Mouse (Mus musculus): Measurements from ENCODE around the gene Fam71f1. TPM values are rescaled to one million over a fixed set of nuclear protein-coding genes. Genes with fewer than 3 reads are reported as not detected.

Gene Fam71f1
- total and polyA plus RNA-seq, 3 experiments, result 0.16 TPM; not detected in 2

GRCm38 (mm10) chr6:29360211-29360610 is 41.3 kb downstream of the Fam71f1 start:
- TF ChIP-seq GATA1 (IDR thresholded peaks at IDR 0.05; ENCODE audit: borderline replicate concordance, low read length) (no peak), POLR2AphosphoS5 (IDR thresholded peaks at IDR 0.05; ENCODE audit: insufficient replicate concordance, low read depth, low read length) (no peak), GATA2 (IDR thresholded peaks at IDR 0.05; ENCODE audit: borderline replicate concordance, low read depth, low read length) (no peak), CTCF (IDR thresholded peaks at IDR 0.05; ENCODE audit: low read depth, low read length) (no peak), TAL1 (conservative IDR thresholded peaks at IDR 0.05; ENCODE audit: low read depth, low read length) (no peak)
- ATAC-seq (ENCODE audit: extremely low read depth, insufficient number of reproducible peaks, low FRiP score, poor library complexity, severe bottlenecking) (no peak), DNase-seq (ENCODE audit: low spot score) (no peak)

DNA sequence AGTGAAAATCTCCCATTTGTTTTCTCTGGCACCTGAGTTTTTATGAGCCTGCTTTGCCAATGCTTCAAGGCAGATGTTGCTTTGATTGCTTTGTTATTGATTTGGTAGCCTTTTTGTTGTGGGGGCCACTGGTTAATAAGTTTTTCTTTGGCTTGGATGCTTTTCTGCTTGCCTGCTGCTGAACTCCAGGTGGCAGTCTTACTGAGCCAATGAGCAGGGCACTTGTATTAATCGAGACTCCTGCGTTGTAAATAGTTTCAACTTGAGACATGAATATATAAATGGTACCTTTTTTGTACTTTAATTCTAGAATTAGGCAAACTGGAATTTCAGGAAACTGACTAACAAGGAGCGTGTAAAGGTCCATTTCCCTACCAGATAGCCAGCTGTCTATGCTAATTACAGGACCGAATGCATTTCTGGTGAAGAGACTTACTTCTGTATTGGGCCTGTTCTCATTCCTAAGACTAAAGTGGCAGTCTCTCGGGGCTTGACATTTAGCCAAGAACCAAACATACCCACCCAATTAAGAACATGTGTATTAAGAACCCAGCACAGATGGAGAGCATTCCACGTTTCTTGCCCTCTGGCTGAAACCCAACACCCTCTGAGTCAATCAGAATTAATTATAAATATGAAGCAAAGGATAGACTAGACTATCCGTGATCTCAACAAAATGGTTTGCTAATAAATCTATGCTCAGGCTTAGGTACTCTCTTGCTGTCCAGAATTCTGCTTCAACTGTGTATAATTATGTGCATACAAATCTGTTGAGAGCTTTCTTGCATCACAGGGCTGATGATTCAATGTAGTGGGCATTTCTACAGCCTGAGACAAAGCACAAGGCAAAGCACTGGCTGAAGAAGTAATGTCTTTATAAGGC is 43.5 kb downstream of the Fam71f1 start:
- no peak for ATAC-seq (ENCODE audit: extremely low read depth, insufficient number of reproducible peaks, low FRiP score, poor library complexity, severe bottlenecking)
- Histone ChIP-seq H3K9me3 (replicated peaks) (no peaks in the 10 kb centered on the region), H3K27me3 (ENCODE audit: insufficient read depth, low read length) (no peaks in the 10 kb centered on the region), H3K4me3 (ENCODE audit: low read depth, low read length) (no peak overlapping the region), H3K4me1 (ENCODE audit: insufficient read depth, low read depth, low read length) (0 out of 2 replicates have a peak, but pooled peaks cover under 1% of the 10 kb centered on the region), H3K36me3 (replicated peaks) (peaks cover 81% of the 10 kb centered on the region)
- no peak for DNase-seq (ENCODE audit: low spot score)
- no peak for TF ChIP-seq POLR2AphosphoS5 (IDR thresholded peaks at IDR 0.05; ENCODE audit: insufficient replicate concordance, low read depth, low read length)
- no peak for TF ChIP-seq TAL1 (conservative IDR thresholded peaks at IDR 0.05; ENCODE audit: low read depth, low read length)
- TF ChIP-seq GATA1 (IDR thresholded peaks at IDR 0.05; ENCODE audit: borderline replicate concordance, low read length), result no peak
- TF ChIP-seq CTCF (IDR thresholded peaks at IDR 0.05; ENCODE audit: low read depth, low read length), result no peak
- no peak for TF ChIP-seq GATA2 (IDR thresholded peaks at IDR 0.05; ENCODE audit: borderline replicate concordance, low read depth, low read length)

More at GRCm38 (mm10) chr6:29360211-29360610, 41.3 kb downstream of the Fam71f1 start:
- H3K4me3 ChIP-seq (ENCODE audit: low read depth, low read length), result no peak overlapping the region
- H3K27me3 ChIP-seq (ENCODE audit: insufficient read depth, low read length), result no peaks in the 10 kb centered on the region
- no peaks in the 10 kb centered on the region for H3K9me3 ChIP-seq (replicated peaks)
- H3K4me1 ChIP-seq (ENCODE audit: insufficient read depth, low read depth, low read length), result peaks cover 2% of the 10 kb centered on the region; the same call in 1 of the 2 replicates
- H3K36me3 ChIP-seq (replicated peaks), result peaks cover 78% of the 10 kb centered on the region

- Histone ChIP-seq H3K27me3 (ENCODE audit: insufficient read depth, low read length) (no peaks in the 10 kb centered on the region), H3K36me3 (replicated peaks) (peaks cover 80% of the 10 kb centered on the region), H3K9me3 (replicated peaks) (no peaks in the 10 kb centered on the region), H3K4me3 (ENCODE audit: low read depth, low read length) (no peak overlapping the region), H3K4me1 (ENCODE audit: insufficient read depth, low read depth, low read length) (no peaks in the 10 kb centered on the region)
- TF ChIP-seq POLR2AphosphoS5 (IDR thresholded peaks at IDR 0.05; ENCODE audit: insufficient replicate concordance, low read depth, low read length) (no peak), GATA2 (IDR thresholded peaks at IDR 0.05; ENCODE audit: borderline replicate concordance, low read depth, low read length) (no peak), CTCF (IDR thresholded peaks at IDR 0.05; ENCODE audit: low read depth, low read length) (no peak), GATA1 (IDR thresholded peaks at IDR 0.05; ENCODE audit: borderline replicate concordance, low read length) (no peak), TAL1 (conservative IDR thresholded peaks at IDR 0.05; ENCODE audit: low read depth, low read length) (no peak)
- ATAC-seq (ENCODE audit: extremely low read depth, insufficient number of reproducible peaks, low FRiP score, poor library complexity, severe bottlenecking) (no peak), DNase-seq (ENCODE audit: low spot score) (no peak)
Measured at GRCm38 (mm10) chr6:29363129-29363515, 44.2 kb downstream of the Fam71f1 start.

GRCm38 (mm10) chr6:29365277-29365676 is 46.3 kb downstream of the Fam71f1 start:
- H3K4me1 ChIP-seq (ENCODE audit: insufficient read depth, low read depth, low read length), result no peaks in the 10 kb centered on the region
- no peaks in the 10 kb centered on the region for H3K27me3 ChIP-seq (ENCODE audit: insufficient read depth, low read length)
- no peaks in the 10 kb centered on the region for H3K9me3 ChIP-seq (replicated peaks)
- ATAC-seq (ENCODE audit: extremely low read depth, insufficient number of reproducible peaks, low FRiP score, poor library complexity, severe bottlenecking), result no peak
- TF ChIP-seq POLR2AphosphoS5 (IDR thresholded peaks at IDR 0.05; ENCODE audit: insufficient replicate concordance, low read depth, low read length) (no peak), TAL1 (conservative IDR thresholded peaks at IDR 0.05; ENCODE audit: low read depth, low read length) (no peak), GATA1 (IDR thresholded peaks at IDR 0.05; ENCODE audit: borderline replicate concordance, low read length) (no peak), CTCF (IDR thresholded peaks at IDR 0.05; ENCODE audit: low read depth, low read length) (no peak), GATA2 (IDR thresholded peaks at IDR 0.05; ENCODE audit: borderline replicate concordance, low read depth, low read length) (no peak)
- H3K4me3 ChIP-seq (ENCODE audit: low read depth, low read length), result no peak overlapping the region
- no peak for DNase-seq (ENCODE audit: low spot score)
- H3K36me3 ChIP-seq (replicated peaks), result peaks cover 76% of the 10 kb centered on the region

DNA sequence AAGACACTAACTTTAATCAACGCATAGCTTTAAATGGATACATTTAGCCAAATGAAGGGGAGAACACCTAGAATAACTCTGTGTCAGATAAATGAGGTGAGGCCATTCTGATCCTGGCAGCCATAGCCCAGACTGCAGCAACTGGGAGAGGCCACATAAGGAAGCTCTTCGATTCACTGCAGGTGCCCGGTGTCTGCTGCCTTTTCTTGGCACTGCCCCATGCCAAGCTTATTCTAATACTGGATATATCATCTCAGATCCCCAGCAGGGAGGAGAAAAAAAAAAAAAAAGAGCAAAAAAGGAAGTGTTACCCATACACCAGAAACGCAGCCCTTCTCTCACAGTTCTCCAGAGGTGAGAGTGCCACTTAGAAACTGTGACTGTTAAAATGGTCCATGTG is 58.4 kb downstream of the Fam71f1 start:
- ATAC-seq (ENCODE audit: extremely low read depth, insufficient number of reproducible peaks, low FRiP score, poor library complexity, severe bottlenecking), result no peak

GRCm38 (mm10) chr6:29378678-29379077 is 59.7 kb downstream of the Fam71f1 start:
- H3K36me3 ChIP-seq (replicated peaks), result peaks cover 57% of the 10 kb centered on the region
- no peaks in the 10 kb centered on the region for H3K9me3 ChIP-seq (replicated peaks)
- H3K4me3 ChIP-seq (ENCODE audit: low read depth, low read length), result no peak overlapping the region
- peaks cover 5% of the 10 kb centered on the region for H3K4me1 ChIP-seq (ENCODE audit: insufficient read depth, low read depth, low read length)
- TF ChIP-seq POLR2AphosphoS5 (IDR thresholded peaks at IDR 0.05; ENCODE audit: insufficient replicate concordance, low read depth, low read length) (no peak), GATA2 (IDR thresholded peaks at IDR 0.05; ENCODE audit: borderline replicate concordance, low read depth, low read length) (no peak), CTCF (IDR thresholded peaks at IDR 0.05; ENCODE audit: low read depth, low read length) (no peak), GATA1 (IDR thresholded peaks at IDR 0.05; ENCODE audit: borderline replicate concordance, low read length) (no peak), TAL1 (conservative IDR thresholded peaks at IDR 0.05; ENCODE audit: low read depth, low read length) (no peak)
- peaks cover 6% of the 10 kb centered on the region for H3K27me3 ChIP-seq (ENCODE audit: insufficient read depth, low read length)
- ATAC-seq (ENCODE audit: extremely low read depth, insufficient number of reproducible peaks, low FRiP score, poor library complexity, severe bottlenecking), result no peak
- no peak for DNase-seq (ENCODE audit: low spot score)

More for the DNA sequence above, 58.4 kb downstream of the Fam71f1 start:
- H3K27me3 ChIP-seq (ENCODE audit: insufficient read depth, low read length), result peaks cover under 1% of the 10 kb centered on the region; the same call in 1 of the 2 replicates
- H3K4me1 ChIP-seq (ENCODE audit: insufficient read depth, low read depth, low read length), result peaks cover under 1% of the 10 kb centered on the region; the same call in 1 of the 2 replicates
- TF ChIP-seq TAL1 (conservative IDR thresholded peaks at IDR 0.05; ENCODE audit: low read depth, low read length), result no peak
- TF ChIP-seq POLR2AphosphoS5 (IDR thresholded peaks at IDR 0.05; ENCODE audit: insufficient replicate concordance, low read depth, low read length), result no peak
- no peak for TF ChIP-seq GATA1 (IDR thresholded peaks at IDR 0.05; ENCODE audit: borderline replicate concordance, low read length)
- H3K36me3 ChIP-seq (replicated peaks), result peaks cover 70% of the 10 kb centered on the region
- DNase-seq (ENCODE audit: low spot score), result no peak
- H3K9me3 ChIP-seq (replicated peaks), result no peaks in the 10 kb centered on the region
- H3K4me3 ChIP-seq (ENCODE audit: low read depth, low read length), result no peak overlapping the region
